Mouse (Mus musculus) heart, postnatal 4 days (tissue): ENCODE results near the gene Efcab3. TPM values are rescaled to one million over a fixed set of nuclear protein-coding genes. Genes with fewer than 3 reads are reported as not detected.
"Not testable (repeated sequence)": the region's sequence is repeated elsewhere in the genome, so short reads cannot be mapped to it uniquely, and the experiment has no call there.

Source experiments
- DNase-seq: peaks from one replicate; pipeline ENCODE4 v3.0.0; 2021
- total RNA-seq, 2 experiments: library from RNA; stranded (reverse); gene quantifications; 2 replicates each; pipeline ENCODE4 v1.2.3; 2021

The Efcab3 gene
- total RNA-seq, result not detected

DNA sequence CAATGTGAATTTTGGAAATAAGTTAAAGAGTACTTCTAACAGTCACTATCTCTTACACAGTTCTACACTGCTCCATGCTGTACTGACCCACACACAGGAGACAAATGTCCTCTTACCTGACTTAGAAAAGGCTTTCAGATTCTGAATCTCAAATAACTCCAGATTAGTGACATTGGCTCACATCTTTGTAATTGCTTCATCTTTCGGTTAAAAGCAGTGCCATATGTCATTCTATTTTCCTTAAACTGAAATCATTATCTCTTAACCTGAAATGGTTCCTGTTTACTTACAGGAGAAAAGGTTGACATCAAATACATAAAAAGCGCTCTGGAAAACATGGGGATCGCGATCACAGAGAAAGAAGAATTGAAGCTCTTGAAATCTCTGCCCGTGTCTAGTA lies at the start of gene Efcab3:
Gene Efcab3, plus strand, starts transcription at position 301 of the 400 bp plus-strand sequence.
- DNase-seq, result no peak

GRCm38 (mm10) chr11:105021071-105021470 lies 42.3 kb upstream of the Efcab3 start:
- DNase-seq, result no peak

GRCm38 (mm10) chr11:105028744-105029348 lies 34.5 kb upstream of the Efcab3 start:
- DNase-seq, result no peak

DNA sequence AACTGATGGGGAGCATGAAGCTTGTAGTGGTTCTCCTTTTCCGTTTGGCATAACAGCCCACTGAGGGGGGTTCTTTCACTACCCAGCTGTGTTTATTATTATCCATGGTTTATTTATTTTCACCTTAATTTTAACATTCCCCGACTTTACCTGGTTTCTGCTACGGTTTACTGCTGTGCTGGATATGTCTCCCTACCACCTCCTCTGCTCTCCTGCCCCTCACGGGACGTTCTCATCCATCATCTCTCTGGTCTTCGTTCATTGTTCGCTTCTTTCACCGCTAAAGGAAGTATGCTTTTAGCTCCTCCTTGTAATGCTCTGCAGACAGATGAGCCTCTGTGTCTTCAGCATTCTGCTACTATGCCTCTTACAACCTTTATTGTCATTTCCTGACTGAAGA lies 33.9 kb upstream of the Efcab3 start:
- DNase-seq, result no peak

DNA sequence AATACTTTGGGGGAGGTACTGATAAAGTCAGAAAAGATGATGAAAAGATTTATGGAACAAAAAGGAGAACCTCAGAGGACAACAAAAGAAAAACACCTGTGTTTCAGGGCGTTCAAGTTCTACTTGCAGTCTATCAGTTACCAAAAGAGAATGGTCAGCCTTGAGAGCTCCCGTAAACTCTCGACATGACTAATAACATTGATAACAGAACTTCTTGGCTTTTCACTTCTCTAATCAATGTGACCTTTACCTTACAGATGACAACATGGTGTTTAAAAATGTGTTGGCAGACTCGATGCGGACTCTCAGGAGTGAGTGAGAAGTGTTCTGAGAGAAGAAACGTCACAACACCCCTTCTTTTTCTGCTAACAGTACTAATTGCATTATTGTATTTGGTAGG lies 33.2 kb upstream of the Efcab3 start:
- no peak for DNase-seq

- no peak for DNase-seq
Observed at GRCm38 (mm10) chr11:105031103-105031502, 32.3 kb upstream of the Efcab3 start.

- DNase-seq, result no peak
Observed at GRCm38 (mm10) chr11:105035081-105035480, 28.3 kb upstream of the Efcab3 start.

DNA sequence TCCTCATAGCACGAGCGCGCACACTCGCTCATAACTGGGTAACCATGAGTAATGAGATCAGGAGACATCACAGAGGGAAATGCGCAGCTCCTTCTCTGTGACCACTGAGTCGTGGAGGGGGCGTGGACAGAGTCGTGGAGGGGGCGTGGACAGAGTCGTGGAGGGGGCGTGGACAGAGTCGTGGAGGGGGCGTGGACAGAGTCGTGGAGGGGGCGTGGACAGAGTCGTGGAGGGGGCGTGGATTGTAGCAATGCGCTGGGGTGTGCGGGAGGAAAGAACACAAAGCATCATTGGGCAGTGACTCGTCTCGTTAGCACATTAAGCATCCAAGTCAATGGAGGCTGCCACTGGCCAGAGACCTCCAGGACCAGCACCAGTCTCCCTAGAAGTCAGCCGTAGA lies 49.1 kb downstream of the Efcab3 start:
- not testable (repeated sequence) for DNase-seq

DNA sequence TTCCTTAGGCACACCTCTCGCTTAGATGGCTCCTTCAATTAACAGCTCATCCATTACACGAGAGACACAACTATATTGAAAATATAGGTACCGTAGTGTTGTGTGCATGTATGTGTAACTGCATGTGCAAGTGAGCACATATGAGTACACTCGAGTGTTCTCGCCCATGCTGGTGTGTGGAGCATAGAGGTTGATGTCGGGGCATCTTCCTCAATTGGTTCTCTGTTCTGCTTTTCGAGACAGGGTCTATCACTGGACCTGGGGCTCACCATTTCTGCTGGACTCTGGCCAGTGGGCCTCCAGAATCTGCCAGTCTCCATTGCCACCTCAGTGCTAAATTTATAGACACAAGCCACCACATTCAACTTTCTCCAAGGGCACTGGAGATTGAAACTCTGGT lies 54.4 kb downstream of the Efcab3 start:
- no peak for DNase-seq

DNA sequence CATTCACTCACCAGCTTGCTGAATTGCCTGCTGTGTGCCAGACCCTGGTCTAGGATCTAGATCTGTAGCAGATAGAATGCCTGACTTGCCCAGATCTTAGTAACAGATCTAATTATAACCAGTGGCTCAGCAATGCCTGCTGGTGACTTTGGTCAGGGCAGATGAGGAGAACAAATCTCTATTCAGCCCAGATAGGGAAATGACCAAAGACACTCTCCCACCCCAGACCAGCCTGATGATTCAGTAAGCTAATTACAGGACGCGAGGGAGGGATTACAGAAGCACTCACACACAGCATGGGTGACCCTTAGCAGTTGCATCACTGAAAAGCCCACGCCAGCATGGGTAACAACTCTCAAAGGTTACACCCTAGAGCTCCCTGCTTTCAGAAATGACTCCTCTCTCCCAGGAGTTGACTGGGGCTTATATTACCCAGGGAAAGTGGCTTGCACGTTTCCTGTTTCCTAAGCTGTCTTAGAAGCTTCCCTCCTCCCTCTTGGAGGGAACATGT lies 57.2 kb downstream of the Efcab3 start:
- DNase-seq, result no peak

- not testable (repeated sequence) for DNase-seq
Observed at GRCm38 (mm10) chr11:105121792-105122191, 58.4 kb downstream of the Efcab3 start.

- DNase-seq, result peak; percentile 52
Observed at GRCm38 (mm10) chr11:105123986-105124385, 60.6 kb downstream of the Efcab3 start.

DNA sequence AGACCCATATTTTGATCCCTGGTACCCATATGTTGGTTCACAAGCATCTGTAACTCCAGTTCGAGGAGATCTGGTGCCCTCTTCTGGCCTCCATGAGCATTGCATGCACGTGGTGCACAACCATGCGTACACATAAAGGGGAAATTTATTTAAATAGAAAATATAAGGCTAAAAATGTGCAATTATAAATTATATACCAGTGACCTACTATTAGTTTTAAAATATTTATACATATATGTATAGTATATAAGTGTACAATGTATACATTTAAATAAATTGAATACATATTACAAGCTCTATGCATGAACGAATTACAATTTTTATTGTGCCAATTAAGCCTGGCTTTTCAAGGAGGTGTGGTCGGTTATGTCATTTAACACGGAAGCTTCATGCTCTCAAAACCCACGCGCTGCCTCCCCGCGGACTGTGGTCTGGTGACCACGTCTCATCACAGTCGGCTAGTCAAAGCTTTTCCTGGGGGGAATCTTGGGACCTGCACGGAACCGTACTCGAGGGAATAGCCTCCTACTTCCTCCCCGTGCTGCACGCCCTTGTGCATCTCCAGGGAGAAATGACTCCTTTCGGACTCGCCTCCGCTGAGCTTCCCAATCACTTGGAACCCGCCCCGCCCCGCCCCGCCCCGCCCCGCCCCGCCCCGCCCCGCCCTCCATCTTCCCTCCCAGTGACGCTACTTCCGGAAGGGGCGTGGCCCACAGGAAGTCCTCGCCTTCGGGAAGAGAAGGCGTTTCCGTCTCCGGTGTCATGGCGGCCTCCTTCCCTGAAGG lies 62.5 kb downstream of the Efcab3 start, which contains the start of gene Mettl2:
Gene Mettl2, plus strand, starts transcription at position 691 of the 785 bp plus-strand sequence.
- peak; percentile 89 for DNase-seq

GRCm38 (mm10) chr11:105126520-105127029 lies 63.2 kb downstream of the Efcab3 start:
- no peak for DNase-seq

DNA sequence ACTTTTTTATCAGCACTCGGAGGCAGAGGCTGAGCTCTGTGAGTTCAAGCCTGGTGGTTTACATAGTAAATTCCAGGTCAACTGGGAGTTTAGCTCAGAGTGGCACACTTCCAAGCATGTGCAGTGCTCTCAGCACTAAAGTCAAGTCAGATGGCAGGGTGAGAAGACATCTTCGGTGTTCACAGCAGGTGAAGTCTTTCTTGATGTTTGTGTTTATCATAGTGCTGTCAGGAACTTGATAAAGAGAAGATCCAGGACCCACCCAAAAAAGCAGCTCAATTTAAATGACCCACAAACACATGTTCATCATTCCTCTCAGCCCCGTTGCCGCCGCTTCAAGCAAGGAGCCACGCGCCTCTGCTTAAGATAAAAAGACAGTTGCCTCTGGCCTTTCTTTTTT lies 72.3 kb downstream of the Efcab3 start:
- DNase-seq, result no peak

GRCm38 (mm10) chr11:105137255-105137654 lies 73.9 kb downstream of the Efcab3 start:
- DNase-seq, result not testable (repeated sequence)

- not testable (repeated sequence) for DNase-seq
Observed at GRCm38 (mm10) chr11:105140512-105140911, 77.1 kb downstream of the Efcab3 start.

DNA sequence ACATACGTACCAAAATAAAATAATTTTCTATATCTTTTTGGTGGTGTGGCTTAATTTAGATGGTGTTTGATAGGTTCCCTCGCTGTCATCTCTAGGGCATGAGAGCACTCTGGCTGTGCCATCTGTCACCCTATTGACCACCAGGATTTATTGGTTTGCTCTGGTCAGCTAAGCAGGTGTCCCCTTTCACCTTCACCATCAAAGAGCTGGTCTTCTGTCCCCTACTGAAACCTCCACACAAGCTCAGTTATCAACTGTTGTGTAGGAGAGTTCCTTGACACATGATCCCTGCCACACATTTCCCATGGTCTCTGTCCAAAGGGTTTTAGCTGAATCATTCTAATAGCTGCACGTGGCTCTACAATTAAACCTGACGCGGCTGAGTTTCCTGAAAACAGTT lies 77.7 kb downstream of the Efcab3 start:
- DNase-seq, result no peak

DNA sequence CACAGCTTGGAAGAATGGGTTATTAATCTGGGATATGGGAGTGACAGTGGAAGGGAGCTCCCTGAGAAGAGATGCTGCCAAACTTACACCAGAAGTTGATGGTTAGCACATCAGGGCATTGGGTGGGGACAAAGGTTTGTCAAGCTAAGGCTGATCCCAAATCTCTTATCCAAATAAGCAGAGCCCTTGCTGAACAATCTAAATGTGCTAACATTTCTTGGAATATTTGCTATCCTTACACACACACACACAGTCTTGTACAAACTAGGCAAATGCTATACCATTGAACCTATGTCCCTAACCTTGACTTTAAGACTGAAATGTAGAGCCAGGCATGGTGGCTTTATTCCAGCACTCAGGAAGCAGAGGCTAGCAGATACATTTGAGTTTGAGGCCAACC lies 80.2 kb downstream of the Efcab3 start:
- DNase-seq, result no peak

GRCm38 (mm10) chr11:105144084-105144483 lies 80.7 kb downstream of the Efcab3 start:
- no peak for DNase-seq

DNA sequence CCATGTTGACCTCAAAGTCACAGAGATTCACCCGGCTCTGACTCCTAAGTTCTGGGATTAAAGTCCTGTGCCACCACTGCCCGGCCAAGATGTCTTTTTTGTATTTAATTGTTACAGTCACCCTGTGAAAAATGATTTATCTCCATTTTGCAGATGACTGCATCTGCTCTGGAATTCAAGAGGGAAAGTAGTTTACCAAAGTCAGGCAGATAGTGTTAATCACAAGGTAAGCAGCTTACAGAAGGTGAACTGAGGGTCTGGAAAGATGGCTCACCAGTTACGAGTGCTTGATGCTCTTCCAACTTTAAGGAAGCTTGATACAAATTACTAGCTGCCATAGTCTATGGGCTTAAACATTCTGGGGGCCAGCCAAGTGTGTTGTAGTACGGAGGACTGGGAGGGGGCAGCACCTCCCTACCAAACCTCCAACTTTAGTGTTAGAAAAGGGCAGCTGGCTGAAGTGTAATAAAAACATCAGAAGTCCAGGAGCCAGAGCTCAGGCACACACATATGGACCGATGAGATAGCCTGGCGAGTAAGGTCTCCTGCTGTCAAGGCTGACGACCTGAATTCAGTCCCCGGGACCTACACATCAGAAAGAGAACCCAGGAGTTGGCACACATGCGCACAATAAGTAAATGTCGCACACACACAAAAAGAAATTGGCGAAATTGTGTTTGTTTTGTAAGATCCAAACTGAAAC lies 81.3 kb downstream of the Efcab3 start:
- peak; percentile 26 for DNase-seq

- DNase-seq, result no peak
Observed at GRCm38 (mm10) chr11:105145211-105145610, 81.8 kb downstream of the Efcab3 start.

GRCm38 (mm10) chr11:105146593-105146992 lies 83.2 kb downstream of the Efcab3 start, which contains the start of gene Gm10842:
TSS of gene Gm10842 (plus strand) at chr11:105146893.
- no peak for DNase-seq
